Mouse (Mus musculus): Measurements from ENCODE around the gene Grin1.
"Not testable (repeated sequence)": the region's sequence is repeated elsewhere in the genome, so short reads cannot be mapped to it uniquely, and the experiment has no call there.

Gene Grin1

DNA sequence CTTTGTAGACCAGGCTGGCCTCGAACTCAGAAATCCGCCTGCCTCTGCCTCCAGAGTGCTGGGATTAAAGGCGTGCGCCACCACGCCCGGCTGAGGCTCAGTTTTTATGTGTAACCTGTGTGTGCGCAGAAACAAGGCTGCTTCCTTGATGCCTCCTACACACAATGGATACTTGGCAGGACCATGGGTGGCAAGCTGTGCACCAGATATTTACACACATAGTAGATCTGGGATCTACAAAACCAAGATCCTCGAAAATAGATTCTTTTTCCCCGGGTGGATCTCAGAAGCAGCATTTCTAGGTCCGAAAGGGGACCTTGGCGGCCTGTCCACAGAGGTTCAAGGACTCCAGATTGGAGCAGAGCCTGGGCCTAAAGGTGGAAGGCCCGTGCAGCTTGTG lies 57.1 kb downstream of the Grin1 start:
- no peak for DNase-seq (ENCODE audit: extremely low read depth, insufficient read length, low spot score)

DNA sequence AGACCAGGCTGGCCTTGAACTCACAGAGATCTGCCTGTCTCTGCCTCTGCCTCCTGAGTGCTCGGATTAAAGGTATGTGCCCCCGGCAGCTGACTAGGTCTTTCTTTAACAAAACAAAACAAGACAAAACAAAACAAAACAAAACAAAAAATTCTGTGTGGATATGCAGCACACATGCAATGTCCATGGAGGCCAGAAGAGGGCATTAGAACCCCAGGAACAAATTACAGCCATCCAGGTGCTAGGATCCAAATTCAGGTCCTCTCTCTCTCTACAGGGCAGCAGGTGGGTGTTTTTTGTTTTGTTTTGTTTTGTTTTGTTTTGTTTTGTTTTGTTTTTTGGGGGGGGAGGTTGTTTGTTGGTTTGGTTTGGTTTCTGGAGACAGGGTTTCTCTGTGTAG lies 60.1 kb downstream of the Grin1 start:
- DNase-seq (ENCODE audit: extremely low read depth, insufficient read length, low spot score), result no peak

GRCm38 (mm10) chr2:25257250-25257649 lies 61.7 kb downstream of the Grin1 start:
- not testable (repeated sequence) for DNase-seq (ENCODE audit: extremely low read depth, insufficient read length, low spot score)

- not testable (repeated sequence) for DNase-seq (ENCODE audit: extremely low read depth, insufficient read length, low spot score)
Measured at GRCm38 (mm10) chr2:25256443-25257109, 62.4 kb downstream of the Grin1 start.

DNA sequence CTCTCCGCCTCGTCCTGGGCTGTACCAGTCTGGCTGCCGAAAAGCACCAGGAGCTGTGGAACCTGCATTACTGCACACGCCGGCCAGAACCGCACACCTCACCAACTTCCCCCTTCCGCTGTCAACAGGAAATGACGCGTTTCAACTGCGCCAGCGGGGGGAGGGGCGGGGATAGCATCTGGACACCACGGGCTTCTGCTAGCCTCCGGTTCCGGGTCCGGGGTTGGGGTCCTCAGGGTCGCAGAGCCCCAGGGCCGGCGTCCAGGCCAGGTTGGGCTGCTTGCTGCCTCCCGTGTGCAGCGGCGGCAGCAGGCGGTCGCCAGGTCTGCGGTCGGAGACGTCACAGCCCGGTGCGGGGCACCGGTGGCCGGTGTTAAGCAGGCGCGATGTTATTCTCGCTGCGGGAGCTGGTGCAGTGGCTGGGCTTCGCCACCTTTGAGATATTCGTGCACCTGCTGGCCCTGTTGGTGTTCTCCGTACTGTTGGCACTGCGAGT lies 63.7 kb downstream of the Grin1 start, which contains the start of gene Tmem203:
TSS of gene Tmem203 (plus strand) at position 156 of the 496 bp plus-strand sequence.
- DNase-seq (ENCODE audit: extremely low read depth, insufficient read length, low spot score), result peak; percentile 83

DNA sequence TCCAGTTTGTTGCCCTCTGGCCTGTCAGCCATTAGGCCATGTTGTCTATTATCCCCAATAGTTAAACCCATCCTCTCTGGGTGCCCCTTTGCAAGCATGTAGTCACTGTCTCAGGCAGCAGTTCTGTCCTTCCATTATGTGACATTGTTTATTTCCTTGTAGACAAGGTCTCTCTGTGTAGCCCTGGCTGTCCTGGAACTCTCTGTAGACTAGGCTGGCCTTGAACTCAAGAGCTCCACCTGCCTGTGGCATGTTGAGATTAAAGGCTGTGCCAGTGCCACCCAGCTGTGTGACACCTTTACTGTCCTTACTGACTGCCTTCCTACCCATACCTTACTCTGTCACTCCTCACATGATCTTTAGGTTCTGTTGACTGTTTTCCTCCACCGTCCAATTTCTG lies 66.7 kb downstream of the Grin1 start:
- no peak for DNase-seq (ENCODE audit: extremely low read depth, insufficient read length, low spot score)

GRCm38 (mm10) chr2:25246183-25247072 lies 72.6 kb downstream of the Grin1 start, which contains the start of gene AL732309.1:
AL732309.1 (minus strand) TSS chr2:25246863.
- no peak for DNase-seq (ENCODE audit: extremely low read depth, insufficient read length, low spot score)

- DNase-seq (ENCODE audit: extremely low read depth, insufficient read length, low spot score), result no peak
Measured at GRCm38 (mm10) chr2:25244144-25244543, 74.8 kb downstream of the Grin1 start.

- DNase-seq (ENCODE audit: extremely low read depth, insufficient read length, low spot score), result no peak
Measured at GRCm38 (mm10) chr2:25243342-25243741, 75.6 kb downstream of the Grin1 start.

DNA sequence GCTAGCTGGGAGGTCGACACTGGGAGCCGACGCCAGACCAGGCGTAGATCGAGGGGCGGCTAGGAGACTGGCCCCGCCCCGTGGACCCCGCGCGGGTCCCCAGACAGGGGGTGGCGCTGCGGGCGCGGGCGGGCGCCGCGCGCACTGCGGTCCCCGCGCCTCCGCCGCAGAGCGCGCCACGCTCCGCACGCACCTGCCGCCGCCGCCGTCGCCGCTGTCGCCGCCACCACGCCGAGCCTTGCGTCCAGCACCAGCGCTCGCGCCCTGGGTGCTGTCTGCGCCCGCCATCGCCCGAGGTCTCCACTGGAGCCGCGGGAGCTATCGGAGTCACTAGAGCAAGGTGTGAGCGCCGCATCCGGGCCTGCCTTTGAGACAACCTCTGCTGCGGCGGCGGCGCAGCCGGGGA lies 76.9 kb downstream of the Grin1 start, which contains the start of the genes Rnf208 and Cysrt1:
TSS of gene Rnf208 (plus strand) at position 155 of the 406 bp plus-strand sequence.
TSS of gene Cysrt1 (minus strand) at position 352 of the 406 bp plus-strand sequence.
- DNase-seq (ENCODE audit: extremely low read depth, insufficient read length, low spot score), result no peak

GRCm38 (mm10) chr2:25241438-25241775 lies 77.6 kb downstream of the Grin1 start:
- no peak for DNase-seq (ENCODE audit: extremely low read depth, insufficient read length, low spot score)
